Mouse (Mus musculus): Measurements from ENCODE around the gene Mad1l1. TPM values are rescaled to one million over a fixed set of nuclear protein-coding genes. Genes with fewer than 3 reads are reported as not detected.

Mad1l1 gene
- polyA plus RNA-seq, 1 experiment from 2014 or later, result 25.0 TPM

GRCm38 (mm10) chr5:140095203-140095602, 226.1 kb downstream of the Mad1l1 start:
- Histone ChIP-seq H3K27ac (ENCODE audit: low read depth, low read length) (no peak overlapping the region), H3K4me2 (no peak overlapping the region), H3K9me3 (replicated peaks; ENCODE audit: control insufficient read depth, low read length) (no peaks in the 10 kb centered on the region), H3K4me1 (ENCODE audit: control insufficient read depth, insufficient read depth, low read length) (no peaks in the 10 kb centered on the region), H3K9ac (ENCODE audit: low read depth, low read length) (no peak overlapping the region), H3K36me3 (ENCODE audit: control insufficient read depth, insufficient read depth, low read length) (no peaks in the 10 kb centered on the region), H3K4me3 (ENCODE audit: low read depth, low read length) (no peak overlapping the region), H3K27me3 (ENCODE audit: control insufficient read depth, insufficient read depth, low read length) (no peaks in the 10 kb centered on the region)
- 70% methylated on average over 2 of the region's 2 CpGs for WGBS (ENCODE audit: insufficient replicate concordance)
- no peak for ATAC-seq (replicated peaks; ENCODE audit: insufficient number of reproducible peaks, low FRiP score, low TSS enrichment)

DNA sequence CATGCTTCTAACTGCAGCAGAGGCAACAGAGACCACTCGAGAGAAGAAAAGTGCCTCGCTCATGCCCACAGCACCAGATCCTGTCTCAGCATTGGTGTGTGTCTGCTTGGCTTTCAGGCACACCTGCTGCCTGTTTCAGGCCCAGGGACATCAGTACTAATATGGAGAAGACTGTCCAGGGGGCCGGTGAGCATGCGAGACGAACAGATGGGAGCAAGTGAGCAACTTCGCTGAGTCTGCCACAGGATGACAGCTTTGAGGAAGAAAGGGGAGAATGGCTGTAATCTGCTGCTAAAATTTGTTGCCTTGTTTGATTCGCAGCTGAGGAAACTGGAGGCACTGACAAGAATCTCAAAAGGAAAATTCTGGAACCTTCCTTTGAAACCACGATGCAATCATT, 227.9 kb downstream of the Mad1l1 start:
- Histone ChIP-seq H3K27ac (ENCODE audit: low read depth, low read length) (no peak overlapping the region), H3K4me3 (ENCODE audit: low read depth, low read length) (no peak overlapping the region), H3K4me1 (ENCODE audit: control insufficient read depth, insufficient read depth, low read length) (no peaks in the 10 kb centered on the region), H3K9ac (ENCODE audit: low read depth, low read length) (no peak overlapping the region), H3K36me3 (ENCODE audit: control insufficient read depth, insufficient read depth, low read length) (no peaks in the 10 kb centered on the region), H3K27me3 (ENCODE audit: control insufficient read depth, insufficient read depth, low read length) (no peaks in the 10 kb centered on the region), H3K9me3 (replicated peaks; ENCODE audit: control insufficient read depth, low read length) (no peaks in the 10 kb centered on the region), H3K4me2 (no peak overlapping the region)
- no peak for ATAC-seq (replicated peaks; ENCODE audit: insufficient number of reproducible peaks, low FRiP score, low TSS enrichment)
- 84% methylated on average over 8 of the region's 8 CpGs for WGBS (ENCODE audit: insufficient replicate concordance)

DNA sequence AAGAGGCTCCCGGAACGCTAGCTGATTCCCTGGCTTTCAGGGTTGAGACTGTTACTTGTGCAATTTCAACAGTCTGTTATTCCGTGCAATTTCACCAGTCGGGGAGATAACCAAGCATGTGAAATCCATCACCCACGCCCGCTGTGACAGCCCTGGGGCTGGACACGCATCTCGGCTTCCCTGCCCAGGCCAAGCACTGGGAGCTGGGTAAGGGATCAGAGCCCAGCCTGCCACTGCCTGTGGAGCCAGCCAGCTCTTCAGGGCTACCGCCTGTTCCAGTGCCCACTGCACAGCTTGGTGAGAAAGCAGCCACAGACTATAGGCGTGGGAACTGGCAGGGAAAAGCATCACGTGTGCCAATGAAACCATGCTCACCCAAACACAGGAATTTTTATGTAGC, 229.8 kb downstream of the Mad1l1 start:
- H3K9ac ChIP-seq (ENCODE audit: low read depth, low read length), result no peak overlapping the region
- H3K4me1 ChIP-seq (ENCODE audit: control insufficient read depth, insufficient read depth, low read length), result no peaks in the 10 kb centered on the region
- no peak overlapping the region for H3K4me2 ChIP-seq
- 70% methylated on average over 11 of the region's 11 CpGs for WGBS (ENCODE audit: insufficient replicate concordance)
- no peaks in the 10 kb centered on the region for H3K36me3 ChIP-seq (ENCODE audit: control insufficient read depth, insufficient read depth, low read length)
- H3K27ac ChIP-seq (ENCODE audit: low read depth, low read length), result no peak overlapping the region
- no peak overlapping the region for H3K4me3 ChIP-seq (ENCODE audit: low read depth, low read length)
- H3K27me3 ChIP-seq (ENCODE audit: control insufficient read depth, insufficient read depth, low read length), result no peaks in the 10 kb centered on the region
- no peak for ATAC-seq (replicated peaks; ENCODE audit: insufficient number of reproducible peaks, low FRiP score, low TSS enrichment)
- H3K9me3 ChIP-seq (replicated peaks; ENCODE audit: control insufficient read depth, low read length), result no peaks in the 10 kb centered on the region

DNA sequence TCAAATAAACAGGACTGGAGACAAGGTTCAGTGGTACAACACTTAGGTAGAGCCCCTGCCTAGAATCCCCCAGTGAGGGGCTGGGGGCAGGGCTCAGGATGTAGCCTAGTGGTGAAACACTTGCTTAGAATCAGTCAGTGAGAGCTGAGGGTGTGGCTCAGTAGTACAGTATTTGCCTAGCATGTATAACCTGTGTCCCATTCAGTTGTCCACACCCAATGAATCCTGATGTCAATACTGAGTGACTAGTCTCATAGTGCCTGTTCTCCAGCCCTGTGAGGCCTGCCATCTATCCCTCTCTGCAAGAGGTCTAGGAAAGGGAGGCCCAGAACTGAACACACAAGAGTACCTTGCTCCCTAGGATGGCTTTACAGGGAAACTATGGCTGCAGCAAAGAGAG, 232.1 kb downstream of the Mad1l1 start:
- Histone ChIP-seq H3K9me3 (replicated peaks; ENCODE audit: control insufficient read depth, low read length) (no peaks in the 10 kb centered on the region), H3K27me3 (ENCODE audit: control insufficient read depth, insufficient read depth, low read length) (no peaks in the 10 kb centered on the region), H3K36me3 (ENCODE audit: control insufficient read depth, insufficient read depth, low read length) (no peaks in the 10 kb centered on the region), H3K9ac (ENCODE audit: low read depth, low read length) (no peak overlapping the region), H3K27ac (ENCODE audit: low read depth, low read length) (no peak overlapping the region), H3K4me2 (no peak overlapping the region), H3K4me3 (ENCODE audit: low read depth, low read length) (no peak overlapping the region), H3K4me1 (ENCODE audit: control insufficient read depth, insufficient read depth, low read length) (no peaks in the 10 kb centered on the region)
- no peak for ATAC-seq (replicated peaks; ENCODE audit: insufficient number of reproducible peaks, low FRiP score, low TSS enrichment)

DNA sequence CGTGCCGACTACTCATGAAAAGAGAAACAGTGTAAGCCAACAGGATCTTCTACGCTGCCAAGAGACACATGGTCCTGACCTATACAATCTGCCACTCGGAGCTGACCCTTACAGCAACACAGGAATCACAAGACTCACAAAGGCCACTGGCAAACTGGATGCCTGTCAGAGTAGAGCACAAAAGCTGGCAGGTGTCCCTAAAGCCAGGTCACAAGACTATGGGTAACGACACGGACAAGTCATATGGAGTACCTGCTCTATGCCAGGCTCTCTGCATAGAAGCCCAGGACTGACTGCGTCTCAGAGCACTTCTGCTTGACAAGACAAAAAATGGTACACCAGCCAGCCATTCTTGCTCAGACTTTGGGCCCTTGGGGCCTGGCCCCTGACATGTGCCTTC, 234.1 kb downstream of the Mad1l1 start:
- H3K27ac ChIP-seq (ENCODE audit: low read depth, low read length), result no peak overlapping the region
- no peaks in the 10 kb centered on the region for H3K36me3 ChIP-seq (ENCODE audit: control insufficient read depth, insufficient read depth, low read length)
- no peaks in the 10 kb centered on the region for H3K4me1 ChIP-seq (ENCODE audit: control insufficient read depth, insufficient read depth, low read length)
- H3K4me3 ChIP-seq (ENCODE audit: low read depth, low read length), result no peak overlapping the region
- no peak overlapping the region for H3K4me2 ChIP-seq
- H3K9ac ChIP-seq (ENCODE audit: low read depth, low read length), result no peak overlapping the region
- WGBS (ENCODE audit: insufficient replicate concordance), result 94% methylated on average over 7 of the region's 7 CpGs
- ATAC-seq (replicated peaks; ENCODE audit: insufficient number of reproducible peaks, low FRiP score, low TSS enrichment), result no peak
- no peaks in the 10 kb centered on the region for H3K27me3 ChIP-seq (ENCODE audit: control insufficient read depth, insufficient read depth, low read length)
- H3K9me3 ChIP-seq (replicated peaks; ENCODE audit: control insufficient read depth, low read length), result no peaks in the 10 kb centered on the region

DNA sequence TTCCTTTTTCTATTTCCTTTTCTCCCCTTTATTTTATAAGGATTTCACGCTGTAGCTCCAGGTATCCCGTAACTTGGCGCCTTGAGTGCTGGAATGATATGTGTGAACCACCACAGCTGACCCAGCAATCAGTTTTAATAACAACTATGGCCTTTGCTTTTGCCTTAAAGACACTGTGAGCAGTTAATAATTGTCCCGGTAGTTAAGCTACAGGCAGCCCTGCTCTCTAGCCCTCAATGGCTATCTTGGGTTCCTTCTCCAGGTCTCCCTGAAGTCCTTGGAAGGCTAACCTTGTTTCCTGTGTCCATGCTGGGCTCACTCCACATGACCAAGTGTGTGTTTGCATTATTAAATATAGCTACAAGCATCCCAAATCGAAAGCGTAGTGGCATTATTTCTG, 237.0 kb downstream of the Mad1l1 start:
- no peak overlapping the region for H3K9ac ChIP-seq (ENCODE audit: low read depth, low read length)
- H3K27ac ChIP-seq (ENCODE audit: low read depth, low read length), result no peak overlapping the region
- WGBS (ENCODE audit: insufficient replicate concordance), result 89% methylated on average over 6 of the region's 6 CpGs
- no peaks in the 10 kb centered on the region for H3K27me3 ChIP-seq (ENCODE audit: control insufficient read depth, insufficient read depth, low read length)
- H3K36me3 ChIP-seq (ENCODE audit: control insufficient read depth, insufficient read depth, low read length), result no peaks in the 10 kb centered on the region
- no peak for ATAC-seq (replicated peaks; ENCODE audit: insufficient number of reproducible peaks, low FRiP score, low TSS enrichment)
- no peaks in the 10 kb centered on the region for H3K4me1 ChIP-seq (ENCODE audit: control insufficient read depth, insufficient read depth, low read length)
- H3K4me3 ChIP-seq (ENCODE audit: low read depth, low read length), result no peak overlapping the region
- H3K4me2 ChIP-seq, result no peak overlapping the region
- no peaks in the 10 kb centered on the region for H3K9me3 ChIP-seq (replicated peaks; ENCODE audit: control insufficient read depth, low read length)

DNA sequence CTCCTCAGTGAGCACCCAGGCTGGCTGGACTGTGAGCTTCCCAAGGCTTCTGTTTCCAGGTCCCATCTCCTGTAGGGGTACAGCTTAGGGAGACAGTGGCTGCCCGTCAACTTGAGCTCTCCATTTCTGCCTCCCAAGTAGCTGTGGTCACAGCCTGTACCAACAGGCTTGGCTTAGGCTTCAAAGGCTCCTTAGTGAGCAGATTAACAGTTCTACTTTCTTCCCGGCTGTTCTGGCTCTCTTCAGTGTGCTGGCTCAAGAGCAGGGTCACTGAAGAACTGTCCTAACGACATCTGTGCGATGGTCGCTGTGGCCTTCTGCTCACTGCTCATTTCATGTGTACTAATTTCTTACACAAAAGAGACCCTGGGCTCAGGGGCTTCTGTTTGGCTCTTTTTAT, 237.4 kb downstream of the Mad1l1 start:
- Histone ChIP-seq H3K27me3 (ENCODE audit: control insufficient read depth, insufficient read depth, low read length) (no peaks in the 10 kb centered on the region), H3K4me3 (ENCODE audit: low read depth, low read length) (no peak overlapping the region), H3K4me2 (no peak overlapping the region)

DNA sequence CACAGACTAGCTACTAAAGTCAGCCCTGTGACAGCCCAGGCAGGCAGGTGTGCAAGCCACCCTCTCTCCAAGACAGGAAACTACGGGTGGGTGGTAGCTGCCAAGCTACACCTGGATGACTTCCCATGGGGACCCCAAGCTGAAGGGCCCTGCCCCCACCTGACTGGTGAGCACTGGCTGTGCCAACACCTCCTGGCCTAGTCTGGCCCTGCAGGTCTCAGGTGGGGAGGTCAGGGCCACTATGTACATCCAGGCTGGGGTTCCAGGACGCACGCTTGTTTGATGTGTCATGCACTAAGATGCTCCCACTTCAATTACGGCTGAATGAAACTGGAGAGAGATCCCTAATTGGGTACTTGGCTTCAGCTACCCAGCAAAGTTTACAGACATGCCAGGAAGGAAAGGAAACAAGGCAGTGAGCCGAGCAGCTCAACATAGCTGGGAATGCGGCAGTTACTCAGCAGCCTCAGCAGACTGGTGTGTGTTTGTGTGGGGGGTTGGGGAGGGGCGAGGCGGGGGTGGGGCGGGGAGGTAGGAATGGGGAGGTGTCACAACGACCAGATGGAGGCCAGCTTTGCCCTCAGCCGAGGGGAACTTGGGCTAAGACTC, 239.0 kb downstream of the Mad1l1 start:
- Histone ChIP-seq H3K4me2 (no peak overlapping the region), H3K9me3 (replicated peaks; ENCODE audit: control insufficient read depth, low read length) (no peaks in the 10 kb centered on the region), H3K9ac (ENCODE audit: low read depth, low read length) (no peak overlapping the region), H3K27ac (ENCODE audit: low read depth, low read length) (no peak overlapping the region), H3K27me3 (ENCODE audit: control insufficient read depth, insufficient read depth, low read length) (no peaks in the 10 kb centered on the region), H3K4me3 (ENCODE audit: low read depth, low read length) (no peak overlapping the region), H3K4me1 (ENCODE audit: control insufficient read depth, insufficient read depth, low read length) (no peaks in the 10 kb centered on the region), H3K36me3 (ENCODE audit: control insufficient read depth, insufficient read depth, low read length) (no peaks in the 10 kb centered on the region)
- WGBS (ENCODE audit: insufficient replicate concordance), result 44% methylated on average over 11 of the region's 11 CpGs
- ATAC-seq (replicated peaks; ENCODE audit: insufficient number of reproducible peaks, low FRiP score, low TSS enrichment), result no peak

More for the DNA sequence above, 237.4 kb downstream of the Mad1l1 start:
- ATAC-seq (replicated peaks; ENCODE audit: insufficient number of reproducible peaks, low FRiP score, low TSS enrichment), result no peak
- Histone ChIP-seq H3K9me3 (replicated peaks; ENCODE audit: control insufficient read depth, low read length) (no peaks in the 10 kb centered on the region), H3K4me1 (ENCODE audit: control insufficient read depth, insufficient read depth, low read length) (no peaks in the 10 kb centered on the region), H3K36me3 (ENCODE audit: control insufficient read depth, insufficient read depth, low read length) (no peaks in the 10 kb centered on the region), H3K27ac (ENCODE audit: low read depth, low read length) (no peak overlapping the region), H3K9ac (ENCODE audit: low read depth, low read length) (no peak overlapping the region)
- 85% methylated on average over 5 of the region's 5 CpGs for WGBS (ENCODE audit: insufficient replicate concordance)

DNA sequence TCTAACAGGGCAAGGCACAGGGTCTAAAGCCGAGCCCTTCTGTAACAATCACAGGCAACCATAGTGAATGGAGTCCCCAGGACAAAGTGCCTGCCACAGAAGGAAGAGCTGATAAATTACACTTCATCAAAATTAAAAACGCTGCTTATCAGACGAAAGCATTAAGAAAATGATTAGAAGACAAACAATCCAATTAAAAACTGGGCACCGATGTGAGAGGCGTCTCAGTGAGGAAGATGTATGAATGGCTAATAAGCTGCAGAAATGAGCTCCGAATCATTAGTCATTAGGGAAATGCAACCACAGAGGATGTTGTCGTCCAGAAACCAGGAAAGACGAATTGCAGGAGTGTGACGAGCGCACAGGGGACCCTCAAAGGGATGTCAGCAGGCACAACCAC, 240.3 kb downstream of the Mad1l1 start:
- no peak overlapping the region for H3K9ac ChIP-seq (ENCODE audit: low read depth, low read length)
- H3K36me3 ChIP-seq (ENCODE audit: control insufficient read depth, insufficient read depth, low read length), result no peaks in the 10 kb centered on the region
- no peak for ATAC-seq (replicated peaks; ENCODE audit: insufficient number of reproducible peaks, low FRiP score, low TSS enrichment)
- no peak overlapping the region for H3K27ac ChIP-seq (ENCODE audit: low read depth, low read length)
- H3K4me2 ChIP-seq, result no peak overlapping the region
- no peaks in the 10 kb centered on the region for H3K27me3 ChIP-seq (ENCODE audit: control insufficient read depth, insufficient read depth, low read length)
- no peaks in the 10 kb centered on the region for H3K4me1 ChIP-seq (ENCODE audit: control insufficient read depth, insufficient read depth, low read length)
- no peaks in the 10 kb centered on the region for H3K9me3 ChIP-seq (replicated peaks; ENCODE audit: control insufficient read depth, low read length)
- H3K4me3 ChIP-seq (ENCODE audit: low read depth, low read length), result no peak overlapping the region
- 81% methylated on average over 10 of the region's 10 CpGs for WGBS (ENCODE audit: insufficient replicate concordance)

Measured in heart, embryonic 11.5 days (tissue).